Mouse (Mus musculus) G1E-ER4 (cell line): ENCODE data around the gene Aifm3. TPM values are rescaled to one million over a fixed set of nuclear protein-coding genes. Genes with fewer than 3 reads are reported as not detected.

ENCODE experiments used
- GATA1 ChIP-seq: IDR thresholded peaks from one replicate; pipeline ENCODE4 v1.8.0; 2012; ENCODE audit warnings: low read length, inconsistent platforms
- polyA plus RNA-seq: library from polyadenylated mRNA; stranded (reverse); fragments of >175 nt; gene quantifications from 2 replicates; pipeline ENCODE4 v1.2.3, GENCODE M21; 2012

The Aifm3 gene
- polyA plus RNA-seq, 1 experiment = not detected

DNA sequence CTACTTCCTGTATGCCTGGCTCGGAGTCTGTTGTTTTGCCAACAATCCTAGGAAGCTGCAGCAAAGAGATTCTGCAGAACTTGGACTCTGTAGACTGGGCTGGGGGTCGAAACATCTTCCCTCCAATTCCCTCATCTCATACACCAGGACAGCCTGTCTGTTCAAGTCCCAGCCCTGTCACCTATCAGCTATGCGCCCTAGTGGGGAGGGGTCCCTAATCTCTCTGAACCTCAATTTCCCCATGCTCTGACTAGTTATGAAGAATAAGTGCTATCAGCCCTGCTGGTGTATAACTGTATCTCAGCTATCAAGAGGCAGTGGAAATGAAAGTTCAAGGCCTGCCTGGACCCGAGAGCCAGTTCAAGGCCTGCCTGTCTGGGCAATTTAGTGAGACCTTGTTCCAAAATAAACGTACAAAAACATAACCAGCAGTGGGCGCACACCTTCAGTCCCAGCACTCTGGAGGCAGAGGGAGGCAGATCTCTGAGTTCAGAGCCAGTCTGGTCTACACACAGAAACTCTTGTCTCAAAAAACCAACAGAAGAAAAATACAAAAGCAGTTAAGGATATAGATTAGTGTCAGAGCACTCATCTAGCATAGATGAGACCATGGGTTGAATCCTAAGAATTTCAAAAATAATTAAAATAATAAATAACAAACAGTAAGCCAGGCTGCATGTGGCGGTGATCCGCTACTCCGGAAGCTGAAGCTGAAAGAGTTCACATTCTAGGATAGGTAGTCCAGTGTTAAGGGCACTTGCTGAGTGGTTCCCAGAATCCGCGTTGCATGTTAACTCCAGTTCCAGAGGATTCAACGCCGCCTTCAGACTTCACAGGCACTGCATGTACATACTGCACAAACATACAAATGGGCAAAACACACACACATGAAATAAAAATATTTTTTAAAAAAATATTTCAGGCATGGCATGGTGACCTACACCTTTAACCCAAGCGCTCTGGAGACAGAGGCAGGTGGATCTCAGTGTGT lies 638 bp upstream of the Aifm3 start:
- TF ChIP-seq GATA1 = no peak

DNA sequence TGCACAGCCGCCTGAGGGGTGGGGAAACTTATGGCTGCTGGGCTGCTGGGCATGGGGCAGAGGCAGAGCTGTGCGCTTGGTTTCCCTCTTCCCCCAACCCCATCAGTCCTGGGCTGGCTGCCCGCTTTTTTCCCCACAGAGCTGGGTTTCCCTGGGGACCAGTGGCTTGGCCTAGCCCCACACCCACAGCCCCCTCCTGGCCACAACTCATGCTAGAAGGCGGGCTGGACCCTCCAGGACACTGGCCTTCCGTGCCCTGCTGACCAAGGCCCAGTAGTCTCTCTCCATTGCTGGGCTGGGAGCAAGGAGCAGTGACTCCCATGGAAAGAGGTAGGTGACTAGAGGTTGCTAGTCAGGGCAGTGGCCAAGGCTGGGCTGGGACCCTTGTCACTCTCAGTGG lies 1.7 kb downstream of the Aifm3 start:
- no peak for TF ChIP-seq GATA1

GRCm38 (mm10) chr16:17491896-17492561 lies 2.6 kb downstream of the Aifm3 start:
- no peak for TF ChIP-seq GATA1

GRCm38 (mm10) chr16:17496499-17497305 lies 7.3 kb downstream of the Aifm3 start:
- no peak for TF ChIP-seq GATA1

- no peak for TF ChIP-seq GATA1
These were observed 10.0 kb downstream of the Aifm3 start for GRCm38 (mm10) chr16:17499249-17499883.

DNA sequence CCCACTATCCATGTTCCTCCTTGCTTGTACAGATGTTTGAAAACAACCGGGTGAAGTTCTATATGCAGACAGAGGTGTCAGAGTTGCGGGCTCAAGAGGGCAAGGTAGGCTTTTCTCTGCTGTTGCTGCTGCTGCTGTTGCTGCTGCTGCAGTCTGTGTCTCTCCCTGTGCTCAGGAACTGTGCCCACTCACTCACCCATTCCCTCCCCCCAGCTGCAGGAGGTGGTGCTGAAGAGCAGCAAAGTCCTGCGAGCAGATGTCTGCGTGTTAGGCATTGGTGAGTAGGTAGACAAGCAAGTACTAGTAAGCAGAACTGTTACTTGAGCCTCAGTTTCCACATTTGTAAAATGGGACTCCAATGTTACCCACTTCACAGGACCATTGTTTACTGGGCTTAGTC lies 13.3 kb downstream of the Aifm3 start:
- TF ChIP-seq GATA1 = no peak

DNA sequence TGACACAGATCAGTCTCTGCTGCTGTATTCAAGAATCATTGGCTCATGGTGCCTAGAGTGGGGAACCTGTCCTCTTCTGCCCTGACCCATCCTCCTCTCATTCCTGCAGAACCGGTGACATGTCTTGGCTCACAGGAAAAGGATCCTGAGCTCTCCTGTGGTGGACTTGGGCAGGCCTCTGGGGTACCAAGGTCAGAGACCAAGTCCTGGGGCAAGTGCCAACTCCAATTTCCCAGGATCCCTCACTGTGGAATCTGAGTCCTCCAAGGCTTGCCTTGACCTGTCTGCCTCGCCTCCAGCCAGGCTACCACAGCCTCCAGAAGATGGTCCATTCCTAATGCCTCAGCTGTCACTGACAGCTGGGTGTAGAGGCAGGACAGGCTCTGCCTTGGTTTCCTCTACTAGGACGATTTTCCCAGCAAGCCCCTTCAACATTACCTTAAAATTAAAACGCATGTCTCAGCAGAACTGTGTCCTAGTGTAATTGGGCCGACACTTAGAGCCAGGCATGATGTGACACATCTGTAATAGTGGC lies 17.7 kb downstream of the Aifm3 start:
- no peak for TF ChIP-seq GATA1

DNA sequence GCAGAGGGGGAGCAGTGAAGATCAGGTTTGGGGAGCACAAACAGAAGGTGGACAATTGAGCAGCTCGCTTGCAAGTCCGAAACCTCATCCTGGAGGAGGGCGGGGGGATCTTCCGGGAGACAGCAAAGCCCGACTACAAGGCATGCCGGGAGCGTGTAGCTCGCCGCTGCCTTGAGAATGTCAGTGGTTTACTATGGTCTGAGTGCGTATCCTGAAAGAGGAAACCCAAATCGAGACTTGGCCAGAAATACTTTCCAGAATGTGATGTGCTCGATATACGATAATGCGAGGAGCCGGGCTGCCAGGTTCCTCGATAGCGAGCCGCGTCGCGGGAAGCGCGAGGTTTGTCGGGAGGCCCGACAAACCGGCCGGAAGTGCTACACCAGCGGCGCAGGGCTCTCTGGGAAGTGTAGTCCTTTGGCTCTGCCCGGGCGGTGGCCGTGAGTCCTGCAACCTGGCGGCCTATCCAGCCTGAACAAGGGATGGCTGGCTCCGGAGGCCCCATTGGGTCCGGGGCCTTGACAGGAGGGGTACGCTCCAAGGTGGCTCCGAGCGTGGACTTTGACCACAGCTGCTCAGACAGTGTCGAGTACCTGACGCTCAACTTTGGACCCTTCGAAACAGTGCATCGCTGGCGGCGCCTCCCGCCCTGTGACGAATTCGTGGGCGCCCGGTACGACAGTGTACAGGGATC lies 19.3 kb downstream of the Aifm3 start, which contains the start of gene Lztr1:
TSS of gene Lztr1 (plus strand) at position 143 of the 694 bp plus-strand sequence.
- TF ChIP-seq GATA1 = no peak

DNA sequence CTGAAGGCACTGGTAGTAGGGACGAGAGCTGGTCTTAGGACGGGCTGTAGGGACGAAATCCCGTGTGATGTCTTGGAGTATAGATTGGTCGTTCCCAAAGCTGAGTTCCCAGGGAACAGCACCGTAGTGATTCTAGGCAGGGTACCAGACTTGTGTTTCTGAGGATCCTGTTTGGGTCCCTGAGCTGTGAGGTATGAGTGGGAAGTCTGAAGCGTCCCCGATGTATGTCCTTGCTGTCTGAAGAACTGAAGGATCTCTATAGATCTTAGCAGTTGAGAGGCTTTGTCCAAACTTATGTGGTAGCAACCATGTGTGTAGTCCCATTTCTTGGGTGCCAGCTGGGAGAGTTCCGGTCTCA lies 19.8 kb downstream of the Aifm3 start:
- no peak for TF ChIP-seq GATA1

- TF ChIP-seq GATA1 = no peak
These were observed 20.7 kb downstream of the Aifm3 start for GRCm38 (mm10) chr16:17510143-17510542.

DNA sequence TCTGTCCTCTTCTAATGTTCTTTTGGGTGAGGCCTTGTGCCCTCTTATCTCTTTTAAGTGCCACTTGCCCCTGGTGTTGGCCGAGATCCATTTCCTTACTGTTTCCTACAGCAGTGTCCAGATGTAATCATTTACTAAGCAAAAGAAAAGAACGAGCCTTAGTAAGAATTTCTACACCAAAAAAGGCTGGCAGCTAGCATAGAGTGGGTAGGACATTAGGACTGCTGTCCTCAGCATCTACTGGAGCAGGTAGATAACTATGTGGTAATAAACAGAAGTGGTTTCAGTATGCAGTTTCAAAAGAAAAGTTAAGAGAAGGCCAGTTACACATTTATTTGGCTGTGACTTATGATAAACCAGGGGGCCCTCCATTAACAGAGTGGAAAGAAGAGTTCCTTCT lies 21.3 kb downstream of the Aifm3 start:
- no peak for TF ChIP-seq GATA1

GRCm38 (mm10) chr16:17511431-17511830 lies 22.0 kb downstream of the Aifm3 start:
- no peak for TF ChIP-seq GATA1

DNA sequence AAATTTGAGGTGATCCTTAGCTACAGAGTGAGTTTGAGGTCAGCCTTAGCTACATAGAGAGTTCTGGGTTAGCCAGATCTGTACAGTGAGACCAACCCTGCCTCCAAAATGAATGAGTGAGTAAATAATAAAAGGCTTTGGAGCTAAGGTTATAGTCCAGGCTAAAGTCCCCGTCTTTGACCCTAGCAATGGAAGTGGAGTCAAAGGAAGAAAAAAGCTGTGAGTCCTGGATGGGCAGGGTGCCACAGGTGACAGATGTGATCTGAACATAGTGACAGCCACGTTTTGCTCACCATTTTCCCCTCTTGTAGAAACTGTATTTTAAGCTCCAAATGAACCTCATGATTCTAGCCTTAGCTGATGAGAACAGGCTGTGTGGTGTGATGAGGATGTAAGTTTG lies 29.5 kb downstream of the Aifm3 start:
- TF ChIP-seq GATA1 = no peak

- no peak for TF ChIP-seq GATA1
These were observed 34.7 kb downstream of the Aifm3 start for GRCm38 (mm10) chr16:17524156-17524555.
